Mouse (Mus musculus) liver, postnatal 0 days (tissue): ENCODE data around the gene Gm9970. TPM values are rescaled to one million over a fixed set of nuclear protein-coding genes. Genes with fewer than 3 reads are reported as not detected.

ENCODE experiments used
- ATAC-seq: fragments of 200-750 bp; cut with Nextera tagmentation; 2 replicates; pipeline ENCODE4 v1.8.0; 2017; ENCODE audit warnings: mild to moderate bottlenecking, moderate library complexity
- DNase-seq: peaks from one replicate; pipeline ENCODE4 v3.0.0-alpha.2; 2016
- H3K27ac ChIP-seq: fragments of 300-500 bp; sonication (generic); 2 replicates; pipeline ENCODE4 v1.5.1; 2014; ENCODE audit warnings: antibody characterized with exemption, moderate library complexity, mild to moderate bottlenecking, low read depth
- H3K27me3 ChIP-seq: fragments of 300-500 bp; sonication (generic); 2 replicates; pipeline ENCODE4 v1.6.1; 2014; ENCODE audit warnings: low read length, control low read depth, mixed read lengths; ENCODE audit not compliant: insufficient read depth
- H3K36me3 ChIP-seq: fragments of 300-500 bp; sonication (generic); replicated peaks from 2 replicates; pipeline ENCODE4 v1.6.1; 2014; ENCODE audit warnings: mild to moderate bottlenecking, control low read depth, low read length, moderate library complexity, mixed read lengths; ENCODE audit not compliant: insufficient read depth
- H3K4me1 ChIP-seq: fragments of 300-500 bp; sonication (generic); 2 replicates; pipeline ENCODE4 v1.6.1; 2014; ENCODE audit warnings: antibody characterized with exemption, mild to moderate bottlenecking, control low read depth; ENCODE audit not compliant: insufficient read depth
- H3K4me2 ChIP-seq: fragments of 300-500 bp; sonication (generic); 2 replicates; pipeline ENCODE4 v1.6.1; 2014; ENCODE audit warnings: low read depth, mild to moderate bottlenecking, low read length, moderate library complexity, mixed read lengths
- H3K4me3 ChIP-seq: fragments of 300-500 bp; sonication (generic); 2 replicates; pipeline ENCODE4 v1.5.1; 2014; ENCODE audit warnings: low read depth, low read length
- H3K9ac ChIP-seq: fragments of 300-500 bp; sonication (generic); replicated peaks from 2 replicates; pipeline ENCODE4 v1.6.1; 2014; ENCODE audit warnings: mild to moderate bottlenecking, moderate library complexity
- H3K9me3 ChIP-seq: fragments of 300-500 bp; sonication (generic); 2 replicates; pipeline ENCODE4 v1.6.1; 2016; ENCODE audit warnings: mild to moderate bottlenecking, control low read depth, low read length, mixed read lengths
- CTCF ChIP-seq: sonication (generic); IDR thresholded peaks from 2 replicates; pipeline ENCODE4 v1.5.1; 2016; ENCODE audit warnings: antibody characterized with exemption, low read depth
- EP300 ChIP-seq: IDR thresholded peaks from 2 replicates; pipeline ENCODE4 v1.6.1; 2016; ENCODE audit warnings: antibody characterized with exemption, low read depth, mild to moderate bottlenecking
- WGBS: fragments of 180-500 bp; shearing (Covaris S2); extraction: QIAGEN DNeasy Blood & Tissue Kit; methylation state at CpG from one replicate; pipeline ENCODE4 v1.1.7; 2014; ENCODE audit not compliant: insufficient replicate concordance; 5-methylcytosine and 5-hydroxymethylcytosine counted together
- polyA plus RNA-seq: library from polyadenylated mRNA; unstranded; fragments of >200 nt; fragmentation: Nextera tagmentation; extraction: Ambion mirVana; gene quantifications from 2 replicates; pipeline ENCODE4 v1.2.1, GENCODE M21; 2015

Gm9970 gene
- polyA plus RNA-seq, 1 experiment from 2014 or later, result 0.28 TPM

DNA sequence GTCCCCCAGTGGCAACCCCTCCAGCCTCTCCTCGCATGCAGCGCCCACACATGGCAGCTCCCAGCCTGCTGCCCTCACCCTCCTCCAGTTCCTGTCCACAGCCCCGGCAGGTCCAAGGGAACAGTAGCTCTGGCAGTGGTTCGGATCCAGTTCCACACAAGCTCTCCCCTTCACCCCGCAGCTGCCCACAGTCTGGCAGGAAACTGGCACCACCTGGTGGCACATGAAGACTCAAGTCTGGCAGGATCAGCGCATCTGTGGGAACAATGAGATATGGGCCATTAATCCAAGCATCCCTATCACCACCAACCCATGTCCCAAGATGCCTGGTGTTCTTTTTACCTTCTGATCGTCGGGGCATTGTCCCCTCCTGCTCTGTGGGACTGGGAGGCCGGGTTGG is 41.1 kb downstream of the Gm9970 start:
- DNase-seq, result peak; percentile 39

DNA sequence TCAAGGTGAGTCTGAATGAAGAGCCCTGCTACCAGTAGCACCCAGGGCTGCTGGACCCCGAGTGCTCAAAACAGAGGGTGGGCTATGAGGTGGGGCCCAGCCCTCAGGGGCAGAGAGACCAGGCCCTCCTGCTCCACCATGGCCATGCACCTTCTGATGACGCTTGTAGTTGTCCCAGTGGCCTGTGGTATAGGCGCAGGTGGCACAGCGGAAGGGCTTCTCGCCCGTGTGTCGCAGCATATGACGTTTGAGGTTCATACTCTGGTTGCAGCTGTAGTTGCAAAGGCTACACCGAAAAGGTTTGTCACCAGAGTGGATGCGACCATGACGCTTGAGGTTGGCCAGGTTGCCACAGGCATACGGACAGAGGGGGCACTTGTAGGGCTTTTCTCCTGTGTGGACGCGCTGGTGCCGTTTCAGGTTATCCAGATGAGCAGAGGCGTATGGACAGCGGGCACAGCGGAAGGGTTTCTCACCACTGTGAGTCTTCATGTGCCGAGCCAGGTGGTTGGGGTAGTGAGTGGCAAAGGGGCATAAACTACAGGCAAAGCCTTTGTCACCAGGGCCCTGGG is 41.6 kb downstream of the Gm9970 start:
- WGBS, result 93% methylated on average over 19 of the region's 19 CpGs
- Histone ChIP-seq H3K9me3 (peaks cover 3% of the 10 kb centered on the region; the same call in 1 of the 2 replicates), H3K4me3 (no peak overlapping the region), H3K27me3 (no peaks in the 10 kb centered on the region), H3K36me3 (peaks cover 78% of the 10 kb centered on the region), H3K4me2 (no peak overlapping the region), H3K9ac (no peak overlapping the region), H3K4me1 (peaks cover 26% of the 10 kb centered on the region), H3K27ac (no peak overlapping the region)
- TF ChIP-seq CTCF, result no peak
- no peak for TF ChIP-seq EP300
- no peak for ATAC-seq
- no peak for DNase-seq

More for the DNA sequence above, 41.1 kb downstream of the Gm9970 start:
- Histone ChIP-seq H3K4me3 (no peak overlapping the region), H3K27me3 (no peaks in the 10 kb centered on the region), H3K4me2 (no peak overlapping the region), H3K4me1 (peaks cover 21% of the 10 kb centered on the region), H3K27ac (no peak overlapping the region), H3K9me3 (peaks cover 3% of the 10 kb centered on the region; the same call in 1 of the 2 replicates), H3K36me3 (peaks cover 78% of the 10 kb centered on the region), H3K9ac (no peak overlapping the region)
- TF ChIP-seq EP300 (no peak), CTCF (peak; percentile 39)
- ATAC-seq, result no peak
- 83% methylated on average over 9 of the region's 9 CpGs for WGBS

DNA sequence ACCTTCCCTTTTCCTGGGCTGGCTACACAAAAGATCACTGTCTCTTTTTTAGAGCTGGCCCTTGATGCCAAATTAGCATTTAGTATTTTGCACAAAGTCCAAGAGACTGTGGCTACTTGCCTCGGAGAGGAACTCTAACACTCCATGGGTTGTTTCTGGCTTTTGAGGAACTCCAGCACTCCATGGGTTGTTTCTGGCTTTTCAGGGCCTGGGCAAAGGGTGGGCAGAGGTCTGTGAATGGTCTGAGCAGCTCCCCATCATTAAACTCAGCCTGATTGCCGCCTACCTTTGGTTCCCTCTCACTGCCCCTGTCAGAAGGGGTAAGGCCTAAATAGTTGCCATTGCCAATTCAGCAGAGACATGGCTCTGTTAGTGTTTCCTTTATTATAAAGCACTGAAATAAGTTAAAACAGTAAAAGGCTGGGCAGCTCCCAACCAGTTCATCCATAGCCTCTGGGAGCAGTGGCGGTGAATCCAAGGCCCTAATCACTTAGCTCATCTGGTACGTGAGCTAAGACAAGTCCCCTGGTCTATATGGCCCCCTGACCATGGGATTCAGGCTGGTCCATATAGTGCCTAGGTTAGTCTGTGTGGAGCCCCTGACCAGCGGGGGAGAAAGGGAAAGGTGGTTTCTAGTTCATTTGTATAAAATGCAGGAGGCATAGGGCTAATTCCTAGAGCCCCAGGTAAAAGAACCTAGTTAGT is 42.3 kb downstream of the Gm9970 start:
- Histone ChIP-seq H3K27me3 (no peaks in the 10 kb centered on the region), H3K4me3 (no peak overlapping the region), H3K9ac (no peak overlapping the region), H3K4me1 (peaks cover 31% of the 10 kb centered on the region), H3K27ac (no peak overlapping the region), H3K4me2 (no peak overlapping the region), H3K36me3 (peaks cover 72% of the 10 kb centered on the region), H3K9me3 (peaks cover 3% of the 10 kb centered on the region; the same call in 1 of the 2 replicates)
- no peak for DNase-seq
- no peak for ATAC-seq
- WGBS, result 85% methylated on average over 5 of the region's 5 CpGs
- no peak for TF ChIP-seq EP300
- no peak for TF ChIP-seq CTCF

DNA sequence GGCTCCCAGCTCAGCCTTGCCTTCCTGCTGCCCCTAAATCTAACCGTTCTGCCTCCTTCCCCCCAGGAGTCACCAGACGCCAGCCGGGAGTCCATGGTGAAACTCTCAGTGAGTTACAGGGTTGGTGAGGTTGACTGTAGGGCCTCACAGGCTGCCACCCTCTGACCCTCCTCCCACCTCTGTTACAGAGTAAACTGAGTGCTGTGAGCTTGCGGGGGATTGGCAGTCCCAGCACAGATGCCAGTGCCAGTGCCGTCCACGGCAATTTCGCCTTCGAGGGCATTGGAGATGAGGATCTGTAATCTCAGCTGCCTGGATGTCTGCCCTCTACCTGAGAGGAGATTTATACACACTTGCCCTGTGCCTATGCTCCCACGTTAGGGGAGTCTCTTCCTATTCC is 42.9 kb downstream of the Gm9970 start:
- Histone ChIP-seq H3K36me3 (peaks cover 66% of the 10 kb centered on the region), H3K4me2 (no peak overlapping the region), H3K4me3 (no peak overlapping the region), H3K9ac (no peak overlapping the region), H3K9me3 (peaks cover 3% of the 10 kb centered on the region; the same call in 1 of the 2 replicates), H3K27me3 (no peaks in the 10 kb centered on the region), H3K27ac (no peak overlapping the region), H3K4me1 (peaks cover 31% of the 10 kb centered on the region)
- TF ChIP-seq CTCF (no peak), EP300 (no peak)
- ATAC-seq (no peak), DNase-seq (no peak)
- 76% methylated on average over 9 of the region's 9 CpGs for WGBS

DNA sequence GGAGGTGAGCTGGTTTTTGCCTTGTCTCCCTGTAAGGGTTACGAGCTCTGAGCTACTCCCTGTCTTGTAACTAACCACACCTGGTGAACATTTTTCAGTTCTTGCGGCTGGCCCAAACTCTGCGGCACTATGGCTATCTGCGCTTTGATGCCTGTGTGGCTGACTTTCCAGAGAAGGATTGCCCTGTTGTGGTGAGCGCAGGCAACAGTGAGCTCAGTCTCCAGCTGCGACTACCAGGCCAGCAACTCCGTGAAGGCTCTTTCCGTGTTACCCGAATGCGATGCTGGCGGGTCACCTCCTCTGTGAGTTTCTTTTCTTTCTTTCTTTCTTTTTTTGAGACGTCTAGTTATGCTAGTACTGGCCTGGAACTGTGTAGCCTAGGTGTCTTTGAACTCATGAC is 44.0 kb downstream of the Gm9970 start:
- no peak overlapping the region for H3K4me2 ChIP-seq
- H3K4me1 ChIP-seq, result peaks cover 25% of the 10 kb centered on the region
- peaks cover 60% of the 10 kb centered on the region for H3K36me3 ChIP-seq
- 90% methylated on average over 12 of the region's 12 CpGs for WGBS
- ATAC-seq, result no peak
- H3K27me3 ChIP-seq, result no peaks in the 10 kb centered on the region
- no peak overlapping the region for H3K4me3 ChIP-seq
- no peak for DNase-seq
- peaks cover 3% of the 10 kb centered on the region; the same call in 1 of the 2 replicates for H3K9me3 ChIP-seq
- H3K9ac ChIP-seq, result no peak overlapping the region
- H3K27ac ChIP-seq, result no peak overlapping the region
- no peak for TF ChIP-seq CTCF
- no peak for TF ChIP-seq EP300

DNA sequence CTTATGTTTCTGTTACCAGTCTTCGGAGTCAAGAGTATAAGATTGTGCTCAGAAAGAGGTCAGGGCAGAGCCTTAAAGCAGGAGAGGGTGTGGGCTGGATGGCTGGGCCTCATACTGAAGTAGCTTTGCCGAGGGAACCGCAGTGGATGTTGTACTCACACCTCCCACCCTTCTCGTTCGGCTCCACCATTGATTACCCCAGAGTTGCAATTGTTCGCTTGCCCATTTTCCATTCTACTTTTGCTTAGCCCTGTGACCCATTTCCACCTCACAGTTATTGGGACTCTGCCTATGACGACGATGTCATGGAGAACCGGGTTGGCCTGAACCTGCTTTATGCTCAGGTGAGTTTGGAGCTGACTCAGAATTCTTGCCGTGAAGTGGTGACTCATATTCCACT is 44.8 kb downstream of the Gm9970 start:
- no peak overlapping the region for H3K27ac ChIP-seq
- DNase-seq, result no peak

More for the DNA sequence above, 44.8 kb downstream of the Gm9970 start:
- Histone ChIP-seq H3K4me3 (no peak overlapping the region), H3K9ac (no peak overlapping the region), H3K36me3 (peaks cover 60% of the 10 kb centered on the region), H3K27me3 (no peaks in the 10 kb centered on the region), H3K4me2 (no peak overlapping the region), H3K4me1 (peaks cover 24% of the 10 kb centered on the region), H3K9me3 (peaks cover 3% of the 10 kb centered on the region; the same call in 1 of the 2 replicates)
- ATAC-seq, result no peak
- TF ChIP-seq CTCF (no peak), EP300 (no peak)
- 91% methylated on average over 10 of the region's 10 CpGs for WGBS
